Mouse (Mus musculus): ENCODE measurements at regions not wholly inside any gene's neighbourhood (a gene's known extent, or its start where the extent isn't known, plus 50 kb on each side); places are given as distances from the start of the nearest gene placed in this dataset.

- TF ChIP-seq POLR2A (IDR thresholded peaks at IDR 0.05; ENCODE audit: low read depth, low read length) (no peak), CTCF (conservative IDR thresholded peaks at IDR 0.05; ENCODE audit: insufficient read depth, insufficient read length, low read depth, low read length) (no peak)
Measured at GRCm38 (mm10) chr5:101222390-101222789, 376.9 kb downstream of the Gpat3 start.
